Mouse (Mus musculus): ENCODE measurements around the gene Nphs1. TPM values are rescaled to one million over a fixed set of nuclear protein-coding genes. Genes with fewer than 3 reads are reported as not detected.

Gene Nphs1
- 0.06 and 0.07 TPM in 2 replicates for polyA plus RNA-seq (2012; rRNA removed)

GRCm38 (mm10) chr7:30457629-30458330, at the start of gene Nphs1, which contains the start of gene Kirrel2:
Gene Nphs1, plus strand, starts transcription at chr7:30458315.
Gene Kirrel2, minus strand, starts transcription at chr7:30457690.

GRCm38 (mm10) chr7:30413596-30413995, 44.5 kb upstream of the Nphs1 start, which contains the start of gene Tyrobp:
Gene Tyrobp, plus strand, starts transcription at chr7:30413760.

DNA sequence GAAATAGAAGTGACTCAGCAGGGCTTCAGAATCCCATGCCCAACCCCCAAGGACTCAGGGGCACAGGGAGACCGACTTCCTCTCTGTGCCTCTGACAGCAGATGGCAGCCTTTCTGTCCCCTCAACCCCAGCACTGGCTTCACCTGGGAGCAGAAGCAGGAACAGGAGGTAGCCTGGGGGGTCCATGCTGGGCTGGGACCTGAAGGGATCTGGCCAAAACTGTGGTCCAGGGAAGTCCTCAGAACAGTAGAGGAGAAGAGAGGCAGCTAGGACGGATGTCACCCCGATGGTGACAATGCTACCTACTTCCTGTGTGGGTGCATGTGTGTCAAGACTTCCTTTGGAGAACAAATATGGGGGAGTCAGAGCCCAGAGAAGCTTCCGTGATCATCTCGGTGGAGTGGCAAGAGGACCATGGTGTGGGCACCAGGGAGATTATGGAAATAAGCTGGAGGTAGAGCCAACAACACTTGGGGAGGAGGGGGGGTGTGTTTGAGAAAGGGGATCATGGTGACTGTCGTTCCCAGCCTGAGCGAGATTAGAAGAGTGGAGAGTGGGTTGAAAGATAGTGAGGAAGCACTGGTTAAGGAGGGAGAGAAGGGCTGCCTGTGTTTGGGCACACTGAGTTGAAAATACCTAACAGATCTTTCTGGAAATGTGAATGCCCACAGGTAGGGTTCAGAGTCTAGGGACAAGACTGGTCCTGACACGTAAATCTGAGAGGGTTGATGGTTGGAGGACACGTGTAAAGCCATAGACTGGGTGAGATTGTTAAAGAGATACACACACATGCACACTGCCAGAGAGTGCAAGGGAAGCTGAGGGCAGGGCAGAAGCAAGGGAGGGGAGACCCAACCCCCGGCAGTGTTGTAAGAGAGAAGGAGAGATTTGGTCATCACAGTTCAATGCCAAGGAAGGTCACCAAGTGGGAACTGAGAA, 38.3 kb upstream of the Nphs1 start, which contains the start of gene Hcst:
Hcst (minus strand) TSS at position 294 of the 939 bp plus-strand sequence.

DNA sequence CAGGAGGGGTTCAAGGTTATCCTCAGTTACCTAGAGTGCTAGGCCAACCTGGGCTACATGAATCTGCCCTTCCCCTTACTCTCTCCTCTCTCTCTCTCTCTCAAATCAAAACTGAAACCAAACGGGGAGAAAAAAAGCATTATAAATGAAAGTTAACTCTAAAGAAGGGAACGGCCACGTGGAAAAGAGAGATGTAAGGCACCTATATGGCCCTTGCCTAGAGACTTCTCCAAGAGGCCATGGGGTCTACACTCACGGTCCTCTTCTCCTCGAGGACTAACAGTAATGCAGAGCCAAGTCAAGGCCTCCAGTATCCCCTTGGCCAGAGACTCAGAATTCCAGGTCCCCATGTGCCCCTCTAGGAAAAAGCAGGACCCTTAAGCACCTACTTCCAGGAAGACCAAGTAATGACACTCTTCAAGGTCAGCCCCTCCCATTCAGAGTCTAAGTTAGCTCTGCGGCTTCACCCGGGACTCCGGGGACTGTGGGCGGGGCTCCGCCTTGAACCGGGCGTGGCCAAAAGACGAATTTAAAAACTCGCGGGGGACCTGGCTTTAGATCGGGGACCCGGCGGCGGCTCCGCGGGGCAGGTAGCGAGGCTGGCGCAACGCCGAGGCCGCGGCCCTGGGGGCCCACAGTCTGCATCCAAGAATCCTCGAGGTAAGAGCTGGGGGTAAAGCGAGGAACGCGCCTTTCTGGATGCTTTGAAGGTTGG, 36.8 kb upstream of the Nphs1 start, which contains the start of gene Nfkbid:
Nfkbid (plus strand) TSS at position 558 of the 715 bp plus-strand sequence.

DNA sequence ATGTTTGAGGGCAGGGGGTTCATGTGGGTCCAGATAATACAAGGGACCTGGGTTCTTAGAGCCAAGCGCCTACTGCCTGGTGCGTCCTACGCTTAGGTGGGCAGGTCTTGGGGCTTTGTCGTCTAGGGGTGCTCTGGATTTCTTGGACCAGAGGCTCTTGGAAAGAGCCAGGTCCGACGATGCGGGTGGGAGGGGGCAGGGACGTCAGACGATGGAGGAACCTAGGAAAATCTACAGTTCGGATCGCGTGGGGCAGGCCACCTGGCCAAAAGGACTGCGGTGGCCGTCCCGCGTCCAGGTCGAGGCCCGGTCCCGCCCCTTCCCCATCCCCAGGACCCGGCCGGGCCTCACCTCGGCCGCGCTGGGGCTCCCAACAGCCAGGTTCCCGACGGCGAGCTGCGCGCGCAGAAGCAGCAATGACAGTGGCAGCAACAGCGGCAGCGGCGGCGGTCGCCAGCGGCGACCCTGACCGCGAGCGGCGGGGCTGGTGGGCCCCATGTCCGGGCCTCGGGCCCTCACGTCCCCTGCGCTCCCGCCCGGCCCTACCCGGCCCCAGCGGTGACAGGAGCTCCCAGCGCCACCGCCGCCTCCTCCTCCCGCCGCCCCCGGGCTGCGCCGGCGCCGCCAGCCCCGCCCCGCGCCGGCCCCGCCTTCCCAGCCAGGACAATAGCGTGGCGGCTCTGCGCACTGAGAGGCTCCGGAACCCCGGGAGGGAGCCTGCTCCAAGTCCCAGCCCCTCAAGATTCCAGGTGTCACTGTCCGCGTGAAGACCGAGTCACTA, 13.0 kb upstream of the Nphs1 start, which contains the start of gene Aplp1:
Aplp1 (minus strand) TSS at position 565 of the 781 bp plus-strand sequence.

GRCm38 (mm10) chr7:30493401-30493931, 35.4 kb downstream of the Nphs1 start, which contains the start of gene Prodh2:
Gene Prodh2, plus strand, starts transcription at chr7:30493622.

DNA sequence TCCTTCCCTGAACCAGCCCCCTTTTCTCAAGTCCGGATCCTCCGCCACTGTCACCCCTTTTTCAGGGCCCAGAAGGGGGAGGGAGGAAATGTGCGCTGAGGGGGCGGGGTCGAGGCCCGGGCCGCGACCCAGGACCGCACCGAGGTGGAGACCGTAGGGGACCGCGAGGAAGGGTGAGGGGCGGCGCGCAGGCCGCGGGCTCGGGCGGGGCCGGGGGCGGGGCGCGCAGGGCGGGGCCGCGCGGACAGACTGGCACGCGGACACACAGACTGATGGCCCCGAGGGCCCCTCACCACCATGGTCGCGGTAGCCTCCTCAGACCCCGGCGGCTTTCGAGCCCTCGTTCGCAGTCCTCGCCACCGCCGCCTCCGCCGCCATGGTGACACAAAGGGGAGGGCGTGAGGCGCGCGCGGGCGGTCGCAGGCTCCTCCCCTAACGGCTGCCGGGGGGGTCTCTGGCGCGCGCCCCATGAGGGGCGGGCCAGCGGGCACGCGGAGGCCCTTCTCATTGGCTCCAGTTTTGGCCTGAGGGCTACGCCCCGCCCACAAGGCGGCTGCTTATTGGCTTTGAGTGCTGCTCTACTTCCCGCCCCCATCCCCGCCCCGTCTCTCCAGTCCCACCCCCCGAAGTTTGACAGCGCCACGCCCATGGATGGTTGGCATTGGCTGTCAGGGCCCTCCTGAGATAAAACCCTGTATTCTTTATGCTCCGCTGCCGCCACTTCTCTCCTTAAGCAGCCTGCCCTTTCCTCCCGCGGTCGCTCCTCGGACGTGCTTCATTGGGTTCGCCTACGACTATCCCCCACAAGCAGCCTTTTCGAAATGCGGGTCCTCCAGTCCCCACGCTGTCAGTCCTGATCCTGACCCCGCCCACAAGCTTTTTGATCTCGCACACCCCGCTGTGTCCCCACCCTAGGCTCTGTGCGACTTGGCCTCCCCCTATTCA, 76.8 kb downstream of the Nphs1 start, which contains the start of gene Arhgap33:
Arhgap33 (minus strand) TSS at position 428 of the 945 bp plus-strand sequence.

Other genes with a start within 250 kb of the Nphs1 start
- gene Polr2i, start 226.4 kb upstream of the Nphs1 start, polyA plus RNA-seq (2012; rRNA removed) = 64.7 and 70.6 TPM in 2 replicates
- 24.6 and 27.0 TPM in 2 replicates for gene Tbcb, start 226.0 kb upstream of the Nphs1 start, polyA plus RNA-seq (2012; rRNA removed)
- 0.07 TPM in 1 of 2 replicates, not detected in the other for gene Ovol3, start 222.6 kb upstream of the Nphs1 start, polyA plus RNA-seq (2012; rRNA removed)
- gene Thap8, start 178.2 kb upstream of the Nphs1 start, polyA plus RNA-seq (2012; rRNA removed) = not detected in 2 replicates
- 12.3 and 12.9 TPM in 2 replicates for gene Wdr62, start 177.9 kb upstream of the Nphs1 start, polyA plus RNA-seq (2012; rRNA removed)
- gene Clip3, start 166.6 kb upstream of the Nphs1 start, polyA plus RNA-seq (2012; rRNA removed) = 0.85 and 0.99 TPM in 2 replicates
- gene Alkbh6, start 149.6 kb upstream of the Nphs1 start, polyA plus RNA-seq (2012; rRNA removed) = 13.6 and 13.9 TPM in 2 replicates
- 9.4 and 10.6 TPM in 2 replicates for gene Syne4, start 143.5 kb upstream of the Nphs1 start, polyA plus RNA-seq (2012; rRNA removed)
- gene E130208F15Rik, start 136.6 kb upstream of the Nphs1 start, polyA plus RNA-seq (2012; rRNA removed) = 0.12 and 0.16 TPM in 2 replicates
- gene Sdhaf1, start 134.4 kb upstream of the Nphs1 start, polyA plus RNA-seq (2012; rRNA removed) = 4.5 and 5.2 TPM in 2 replicates
- gene Lrfn3, start 95.5 kb upstream of the Nphs1 start, polyA plus RNA-seq (2012; rRNA removed) = 1.1 and 1.2 TPM in 2 replicates
- gene Tyrobp, start 44.6 kb upstream of the Nphs1 start, polyA plus RNA-seq (2012; rRNA removed) = 65.2 and 83.0 TPM in 2 replicates
- 2.0 and 2.7 TPM in 2 replicates for gene Hcst, start 38.5 kb upstream of the Nphs1 start, polyA plus RNA-seq (2012; rRNA removed)
- 0.76 and 1.2 TPM in 2 replicates for gene Nfkbid, start 36.6 kb upstream of the Nphs1 start, polyA plus RNA-seq (2012; rRNA removed)
- 2.6 and 3.0 TPM in 2 replicates for gene Aplp1, start 12.8 kb upstream of the Nphs1 start, polyA plus RNA-seq (2012; rRNA removed)
- gene Kirrel2, start 625 bp upstream of the Nphs1 start, polyA plus RNA-seq (2012; rRNA removed) = 0.06 and 0.09 TPM in 2 replicates
- gene Prodh2, start 35.3 kb downstream of the Nphs1 start, polyA plus RNA-seq (2012; rRNA removed) = 40.2 and 47.9 TPM in 2 replicates
- gene Arhgap33, start 76.7 kb downstream of the Nphs1 start, polyA plus RNA-seq (2012; rRNA removed) = 5.9 and 7.3 TPM in 2 replicates
- gene Hspb6, start 93.9 kb downstream of the Nphs1 start, polyA plus RNA-seq (2012; rRNA removed) = 3.4 and 3.7 TPM in 2 replicates
- 5.0 and 6.7 TPM in 2 replicates for gene Proser3, start 94.0 kb downstream of the Nphs1 start, polyA plus RNA-seq (2012; rRNA removed)
- gene Lin37, start 101.5 kb downstream of the Nphs1 start, polyA plus RNA-seq (2012; rRNA removed) = 14.5 and 16.8 TPM in 2 replicates
- 30.3 and 31.5 TPM in 2 replicates for gene U2af1l4, start 105.0 kb downstream of the Nphs1 start, polyA plus RNA-seq (2012; rRNA removed)
- 1.0 and 1.8 TPM in 2 replicates for gene Gm49396, start 105.0 kb downstream of the Nphs1 start, polyA plus RNA-seq (2012; rRNA removed)
- gene Psenen, start 105.3 kb downstream of the Nphs1 start, polyA plus RNA-seq (2012; rRNA removed) = 52.6 and 62.2 TPM in 2 replicates
- gene Igflr1, start 107.1 kb downstream of the Nphs1 start, polyA plus RNA-seq (2012; rRNA removed) = 1.6 and 1.8 TPM in 2 replicates
- gene Kmt2b, start 130.4 kb downstream of the Nphs1 start, polyA plus RNA-seq (2012; rRNA removed) = 9.7 and 11.2 TPM in 2 replicates
- 0.03 and 0.09 TPM in 2 replicates for gene Zbtb32, start 140.6 kb downstream of the Nphs1 start, polyA plus RNA-seq (2012; rRNA removed)
- gene Upk1a, start 154.5 kb downstream of the Nphs1 start, polyA plus RNA-seq (2012; rRNA removed) = 0.21 and 0.71 TPM in 2 replicates
- gene Cox6b1, start 167.8 kb downstream of the Nphs1 start, polyA plus RNA-seq (2012; rRNA removed) = 430 and 478 TPM in 2 replicates
- gene Etv2, start 177.5 kb downstream of the Nphs1 start, polyA plus RNA-seq (2012; rRNA removed) = 0.03 TPM in 1 of 2 replicates, not detected in the other
- gene Rbm42, start 192.0 kb downstream of the Nphs1 start, polyA plus RNA-seq (2012; rRNA removed) = 21.9 and 25.1 TPM in 2 replicates
- gene Haus5, start 206.7 kb downstream of the Nphs1 start, polyA plus RNA-seq (2012; rRNA removed) = 24.1 and 28.2 TPM in 2 replicates
- not detected in 2 replicates for gene Pmis2, start 213.3 kb downstream of the Nphs1 start, polyA plus RNA-seq (2012; rRNA removed)
- 0.09 and 0.21 TPM in 2 replicates for gene 2200002J24Rik, start 240.6 kb downstream of the Nphs1 start, polyA plus RNA-seq (2012; rRNA removed)